Mouse (Mus musculus) stomach, embryonic 15.5 days (tissue): ENCODE results near the gene Krtap6-2. TPM values are rescaled to one million over a fixed set of nuclear protein-coding genes. Genes with fewer than 3 reads are reported as not detected.

Source experiments
- ATAC-seq: fragments of 200-750 bp; cut with Nextera tagmentation; 2 replicates; pipeline ENCODE4 v1.8.0; 2017; ENCODE audit warnings: low read depth, moderate number of reproducible peaks, moderate TSS enrichment; ENCODE audit not compliant: insufficient read depth, low FRiP score
- H3K27ac ChIP-seq: fragments of 300-500 bp; sonication (generic); 2 replicates; pipeline ENCODE4 v1.5.1; 2015; ENCODE audit warnings: mild to moderate bottlenecking, inconsistent platforms
- H3K27me3 ChIP-seq: fragments of 300-500 bp; sonication (generic); replicated peaks from 2 replicates; pipeline ENCODE4 v1.6.1; 2015; ENCODE audit warnings: inconsistent platforms
- H3K36me3 ChIP-seq: fragments of 300-500 bp; sonication (generic); 2 replicates; pipeline ENCODE4 v1.6.1; 2015; ENCODE audit warnings: inconsistent platforms
- H3K4me1 ChIP-seq: fragments of 300-500 bp; sonication (generic); 2 replicates; pipeline ENCODE4 v1.6.1; 2015; ENCODE audit warnings: inconsistent platforms
- H3K4me2 ChIP-seq: fragments of 300-500 bp; sonication (generic); 2 replicates; pipeline ENCODE4 v1.6.1; 2015; ENCODE audit warnings: mild to moderate bottlenecking, inconsistent platforms
- H3K4me3 ChIP-seq: fragments of 300-500 bp; sonication (generic); replicated peaks from 2 replicates; pipeline ENCODE4 v1.5.1; 2015; ENCODE audit warnings: inconsistent platforms
- H3K9ac ChIP-seq: fragments of 300-500 bp; sonication (generic); 2 replicates; pipeline ENCODE4 v1.6.1; 2015; ENCODE audit warnings: inconsistent platforms
- H3K9me3 ChIP-seq: fragments of 300-500 bp; sonication (generic); 2 replicates; pipeline ENCODE4 v1.6.1; 2016; ENCODE audit warnings: inconsistent platforms
- WGBS: fragments of 180-500 bp; shearing (Covaris S2); methylation state at CpG from one replicate; pipeline ENCODE4 v1.1.7; 2015; 5-methylcytosine and 5-hydroxymethylcytosine counted together
- polyA plus RNA-seq: library from polyadenylated mRNA; unstranded; fragments of >200 nt; fragmentation: Nextera tagmentation; extraction: Ambion mirVana; gene quantifications from 2 replicates; pipeline ENCODE4 v1.2.1, GENCODE M21; 2015

Gene Krtap6-2
- polyA plus RNA-seq = not detected in 2 replicates

DNA sequence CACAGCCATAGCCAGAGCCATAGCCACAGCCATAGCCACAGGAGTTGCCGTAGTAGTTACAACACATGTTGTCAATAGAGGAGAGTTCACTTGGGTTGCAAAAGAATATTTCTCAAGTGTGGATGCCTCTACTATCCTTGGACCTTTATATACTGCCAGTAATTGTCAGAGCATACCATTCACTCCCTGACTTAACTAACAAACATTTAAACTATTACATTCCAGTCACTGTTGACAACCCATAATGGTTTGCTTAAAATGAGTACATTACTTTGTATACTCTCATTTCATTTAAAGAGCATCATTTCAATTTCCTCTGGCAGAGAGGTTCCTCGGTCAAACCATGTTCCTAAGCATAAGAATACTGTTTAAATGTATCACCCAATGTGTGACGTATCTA is at the start of gene Krtap6-2:
Gene Krtap6-2, minus strand, starts transcription at position 101 of the 400 bp plus-strand sequence.
- ATAC-seq = no peak
- Histone ChIP-seq H3K9me3 (no peaks in the 10 kb centered on the region), H3K27ac (no peak within 1 kb of the TSS), H3K27me3 (no peaks in the 10 kb centered on the region), H3K36me3 (no peaks in the 10 kb centered on the region), H3K4me2 (no peak within 1 kb of the TSS), H3K9ac (no peak within 1 kb of the TSS), H3K4me1 (no peaks in the 10 kb centered on the region), H3K4me3 (no peak within 1 kb of the TSS)
- WGBS = 91% methylated on average over 3 of the region's 3 CpGs

DNA sequence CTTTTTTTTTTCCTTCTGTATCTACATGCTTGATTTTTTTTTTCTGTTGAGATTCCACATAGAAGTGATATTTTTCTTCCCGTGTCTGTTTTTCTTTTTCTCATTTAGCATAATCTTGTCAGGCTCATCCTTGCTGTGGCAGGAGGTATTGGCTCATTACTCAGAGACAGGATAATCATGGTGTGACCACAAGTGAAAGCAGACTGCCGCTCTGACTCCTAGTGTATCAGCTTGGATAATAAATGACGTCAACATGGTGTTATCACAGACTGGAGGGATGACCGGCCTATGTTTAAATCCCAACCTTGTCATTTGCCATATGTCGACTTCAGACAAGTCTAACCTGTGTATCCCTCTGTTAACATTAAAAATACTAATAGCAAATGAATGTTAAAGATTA is 41.3 kb upstream of the Krtap6-2 start:
- no peaks in the 10 kb centered on the region for H3K36me3 ChIP-seq
- ATAC-seq = no peak
- no peaks in the 10 kb centered on the region for H3K27me3 ChIP-seq
- H3K4me2 ChIP-seq = no peak overlapping the region
- no peak overlapping the region for H3K27ac ChIP-seq
- H3K4me1 ChIP-seq = no peaks in the 10 kb centered on the region
- no peak overlapping the region for H3K4me3 ChIP-seq
- H3K9me3 ChIP-seq = no peaks in the 10 kb centered on the region
- WGBS = 59% methylated on average over 5 of the region's 5 CpGs
- no peak overlapping the region for H3K9ac ChIP-seq

DNA sequence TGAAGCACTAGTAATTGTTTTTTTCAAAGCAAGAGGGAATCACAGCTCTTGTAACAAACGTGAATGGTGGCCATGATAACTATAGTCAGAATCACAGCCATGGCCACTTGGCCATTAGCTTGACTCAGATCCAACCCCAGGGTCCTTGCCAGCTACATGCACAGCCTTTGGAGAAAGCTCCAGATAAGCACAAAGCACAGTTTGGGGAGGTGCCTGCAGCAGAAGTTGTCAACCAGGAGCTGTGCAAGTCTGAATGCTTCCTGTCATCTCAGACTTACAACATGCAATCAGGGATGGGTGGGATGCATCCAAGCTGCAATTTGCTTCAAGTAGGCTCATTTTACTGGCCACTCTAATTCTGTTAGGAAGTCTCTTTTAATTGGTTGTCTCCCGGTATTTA is 9.7 kb upstream of the Krtap6-2 start:
- Histone ChIP-seq H3K9ac (no peak overlapping the region), H3K27me3 (no peaks in the 10 kb centered on the region), H3K36me3 (no peaks in the 10 kb centered on the region), H3K4me2 (no peak overlapping the region), H3K4me3 (no peak overlapping the region), H3K9me3 (no peaks in the 10 kb centered on the region), H3K27ac (no peak overlapping the region), H3K4me1 (no peaks in the 10 kb centered on the region)
- no peak for ATAC-seq
- WGBS = 83% methylated on average over 2 of the region's 2 CpGs

DNA sequence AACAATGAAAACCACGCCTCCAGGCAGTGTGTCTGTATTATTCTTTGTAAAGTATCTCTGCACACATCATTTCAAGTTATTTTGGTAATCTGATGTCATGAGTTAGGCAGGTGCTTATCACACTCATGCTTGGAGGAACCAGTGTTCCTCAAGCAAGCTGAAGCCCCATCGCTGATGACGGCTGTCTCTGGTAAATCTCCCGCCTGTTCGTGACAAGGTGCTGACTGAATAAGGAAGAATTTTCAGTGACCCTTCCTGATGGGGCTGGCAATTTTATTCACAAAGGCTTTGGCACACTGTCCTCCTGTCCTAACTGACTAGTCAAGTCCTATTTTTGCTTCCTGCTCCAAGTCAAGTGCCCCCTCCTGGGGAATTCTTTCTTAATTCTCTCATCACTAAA is 5.4 kb upstream of the Krtap6-2 start:
- 86% methylated on average over 5 of the region's 5 CpGs for WGBS
- Histone ChIP-seq H3K9ac (no peak overlapping the region), H3K4me3 (no peak overlapping the region), H3K4me2 (no peak overlapping the region), H3K27me3 (no peaks in the 10 kb centered on the region), H3K36me3 (no peaks in the 10 kb centered on the region), H3K4me1 (no peaks in the 10 kb centered on the region), H3K27ac (no peak overlapping the region), H3K9me3 (no peaks in the 10 kb centered on the region)
- ATAC-seq = no peak

DNA sequence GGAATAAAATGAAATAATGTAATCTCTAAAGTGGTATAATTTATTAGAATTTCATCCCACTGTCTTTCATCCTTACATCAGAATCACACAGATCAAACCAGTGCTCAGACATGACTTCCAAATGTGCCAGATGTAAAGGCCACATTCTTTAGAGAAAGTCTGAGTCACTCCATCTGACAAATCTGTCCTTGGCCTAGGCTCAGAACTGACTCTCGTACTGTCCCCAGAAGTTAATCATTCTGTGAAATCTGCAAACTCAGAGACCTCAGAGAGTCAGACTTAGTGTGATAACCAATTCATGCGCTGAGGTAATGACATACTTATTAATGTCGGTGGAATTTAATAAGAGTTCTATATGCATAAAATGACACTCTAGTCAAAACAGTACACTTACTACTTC is 3.6 kb downstream of the Krtap6-2 start:
- Histone ChIP-seq H3K4me1 (no peaks in the 10 kb centered on the region), H3K4me2 (no peak overlapping the region), H3K9me3 (no peaks in the 10 kb centered on the region), H3K27ac (no peak overlapping the region), H3K36me3 (no peaks in the 10 kb centered on the region), H3K27me3 (no peaks in the 10 kb centered on the region), H3K9ac (no peak overlapping the region), H3K4me3 (no peak overlapping the region)
- ATAC-seq = no peak
- WGBS = 74% methylated on average over 3 of the region's 3 CpGs

DNA sequence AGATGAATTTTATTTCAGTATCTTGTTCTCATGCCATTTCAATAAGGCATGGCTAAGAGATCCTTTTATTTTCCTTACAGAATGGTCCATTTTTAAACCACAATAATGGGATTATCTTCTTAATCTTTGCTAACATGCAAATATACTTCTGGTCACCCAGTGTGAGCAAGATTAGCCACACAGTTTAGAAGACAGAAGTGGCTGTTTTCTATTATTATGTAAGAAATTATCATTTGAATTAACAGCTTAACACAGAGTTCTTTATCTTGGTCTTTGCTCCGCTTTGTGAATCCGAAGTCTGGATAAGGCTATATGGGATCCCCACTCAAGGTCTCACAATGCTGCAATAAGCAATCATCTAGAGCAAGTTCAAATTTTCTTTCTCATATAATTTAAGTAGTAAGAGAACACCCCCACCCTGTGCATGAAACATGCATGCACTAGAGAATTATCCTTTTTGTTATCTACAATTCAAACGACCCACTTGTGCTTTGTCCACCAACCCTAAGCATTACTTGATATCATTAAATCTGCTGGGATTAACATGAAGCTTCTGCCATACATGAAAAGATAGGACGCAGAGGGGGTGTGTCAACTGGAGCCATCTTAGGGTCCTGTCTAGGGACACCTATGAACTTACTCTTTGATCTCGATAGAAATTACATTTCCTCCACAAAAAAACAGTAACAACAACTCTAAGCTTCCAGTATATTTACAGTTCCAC is 9.4 kb downstream of the Krtap6-2 start:
- 82% methylated on average over 5 of the region's 5 CpGs for WGBS
- ATAC-seq = no peak
- no peaks in the 10 kb centered on the region for H3K9me3 ChIP-seq
- no peaks in the 10 kb centered on the region for H3K27me3 ChIP-seq
- H3K4me2 ChIP-seq = no peak overlapping the region
- H3K4me1 ChIP-seq = no peaks in the 10 kb centered on the region
- H3K36me3 ChIP-seq = no peaks in the 10 kb centered on the region
- no peak overlapping the region for H3K4me3 ChIP-seq
- no peak overlapping the region for H3K27ac ChIP-seq
- H3K9ac ChIP-seq = no peak overlapping the region

DNA sequence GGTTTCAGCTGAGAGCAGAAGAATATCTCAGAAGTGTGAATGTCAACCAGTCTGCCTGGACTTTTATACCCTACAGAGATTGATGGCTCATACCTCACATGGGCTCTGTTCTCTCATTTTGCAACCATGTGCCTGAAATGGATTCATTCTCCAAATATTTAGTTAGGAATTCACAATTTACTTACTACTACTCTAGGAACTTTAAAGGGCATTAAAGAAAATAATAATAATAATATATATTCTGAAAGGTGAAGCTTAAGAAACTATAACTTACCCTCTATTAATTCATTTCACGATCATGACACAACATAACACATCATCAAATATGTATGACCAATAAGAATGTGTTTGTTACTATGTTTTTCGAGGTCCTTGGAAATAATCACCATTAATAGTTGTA is 16.1 kb downstream of the Krtap6-2 start, which contains the start of gene Krtap21-1:
Gene Krtap21-1, minus strand, starts transcription at position 101 of the 400 bp plus-strand sequence.
- ATAC-seq = no peak
- H3K27me3 ChIP-seq = no peaks in the 10 kb centered on the region
- H3K9ac ChIP-seq = no peak within 1 kb of the TSS
- no peak within 1 kb of the TSS for H3K4me2 ChIP-seq
- no peaks in the 10 kb centered on the region for H3K4me1 ChIP-seq
- no peak within 1 kb of the TSS for H3K4me3 ChIP-seq
- WGBS = 82% methylated on average over 2 of the region's 2 CpGs
- no peaks in the 10 kb centered on the region for H3K36me3 ChIP-seq
- no peaks in the 10 kb centered on the region for H3K9me3 ChIP-seq
- no peak within 1 kb of the TSS for H3K27ac ChIP-seq

DNA sequence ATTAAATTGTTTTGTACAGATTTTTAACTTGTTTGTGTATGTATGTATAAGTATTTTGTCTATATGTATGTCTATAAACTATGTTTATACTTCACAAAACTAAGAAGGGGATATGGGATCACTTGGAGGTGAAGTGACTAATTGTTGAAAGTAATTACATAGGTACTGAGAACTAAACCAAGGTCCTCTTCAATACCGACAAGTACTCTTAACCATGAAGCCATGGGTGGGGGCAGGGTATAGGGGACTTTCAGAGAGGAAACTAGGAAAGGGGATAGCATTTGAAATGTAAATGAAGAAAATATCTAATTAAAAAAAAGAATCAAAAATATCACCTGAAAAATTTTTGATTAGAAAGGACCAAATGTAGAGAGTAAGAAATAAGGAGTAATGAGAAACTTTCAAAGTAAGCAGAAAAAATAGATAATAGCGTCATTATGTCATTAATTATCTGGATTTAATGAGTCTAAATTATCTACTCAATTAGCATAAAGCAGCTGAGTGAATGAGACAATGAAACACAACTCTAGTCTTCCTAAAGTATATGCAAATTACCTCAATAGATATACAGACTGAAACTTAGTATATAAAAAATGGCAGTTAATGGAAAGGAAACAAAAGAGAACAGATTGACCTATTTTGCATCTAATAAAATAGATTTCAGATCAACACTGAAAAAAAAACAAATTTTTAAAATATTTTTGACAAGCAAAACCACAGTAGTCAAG is 47.0 kb downstream of the Krtap6-2 start:
- 83% methylated on average over 2 of the region's 2 CpGs for WGBS
- Histone ChIP-seq H3K9ac (no peak overlapping the region), H3K27me3 (no peaks in the 10 kb centered on the region), H3K27ac (no peak overlapping the region), H3K4me1 (no peaks in the 10 kb centered on the region), H3K4me3 (no peak overlapping the region), H3K9me3 (no peaks in the 10 kb centered on the region), H3K36me3 (no peaks in the 10 kb centered on the region), H3K4me2 (no peak overlapping the region)
- ATAC-seq = no peak

Other genes starting within 250 kb of the Krtap6-2 start
- not detected in 2 replicates for gene 1110057P08Rik, start 245.4 kb downstream of the Krtap6-2 start, polyA plus RNA-seq
- gene Krtap20-2, start 214.2 kb downstream of the Krtap6-2 start, polyA plus RNA-seq = not detected in 2 replicates
- gene Krtap21-1, start 16.2 kb downstream of the Krtap6-2 start, polyA plus RNA-seq = not detected in 2 replicates
- not detected in 2 replicates for gene Krtap8-1, start 67.8 kb upstream of the Krtap6-2 start, polyA plus RNA-seq
- not detected in 2 replicates for gene Krtap7-1, start 88.2 kb upstream of the Krtap6-2 start, polyA plus RNA-seq
- not detected in 2 replicates for gene Krtap11-1, start 151.1 kb upstream of the Krtap6-2 start, polyA plus RNA-seq